Mouse (Mus musculus) thymus, adult 2 months (tissue): ENCODE data around the gene Gopc. TPM values are rescaled to one million over a fixed set of nuclear protein-coding genes. Genes with fewer than 3 reads are reported as not detected.
"Not testable (repeated sequence)": the region's sequence is repeated elsewhere in the genome, so short reads cannot be mapped to it uniquely, and the experiment has no call there.

Experiments used
- DNase-seq: peaks from one replicate; pipeline ENCODE4 v3.0.0; 2021
- H3K27ac ChIP-seq: fragments of 200-500 bp; 2 replicates; pipeline ENCODE4 v1.5.1; 2012; ENCODE audit warnings: low read length, control low read depth; ENCODE audit not compliant: control insufficient read depth, insufficient read depth
- H3K27me3 ChIP-seq: fragments of 200-500 bp; 2 replicates; pipeline ENCODE4 v1.6.1; 2012; ENCODE audit warnings: mild to moderate bottlenecking, low read length, moderate library complexity, mixed read lengths; ENCODE audit not compliant: control insufficient read depth, insufficient read depth
- H3K36me3 ChIP-seq: fragments of 200-500 bp; 2 replicates; pipeline ENCODE4 v1.6.1; 2012; ENCODE audit warnings: mild to moderate bottlenecking, low read length, moderate library complexity; ENCODE audit not compliant: control insufficient read depth, insufficient read depth
- H3K4me1 ChIP-seq: fragments of 200-500 bp; replicated peaks from 2 replicates; pipeline ENCODE4 v1.6.1; 2012; ENCODE audit warnings: low read length; ENCODE audit not compliant: control insufficient read depth, insufficient read depth
- H3K4me3 ChIP-seq: fragments of 200-500 bp; 2 replicates; pipeline ENCODE4 v1.5.1; 2012; ENCODE audit warnings: mild to moderate bottlenecking, low read length, control low read depth, moderate library complexity; ENCODE audit not compliant: control insufficient read depth, insufficient read depth
- CTCF ChIP-seq: fragments of 200-500 bp; IDR thresholded peaks from 2 replicates; pipeline ENCODE4 v1.5.1; 2012; ENCODE audit warnings: mild to moderate bottlenecking, control low read depth, low read length, moderate library complexity, borderline replicate concordance; ENCODE audit not compliant: control insufficient read depth, poor library complexity, insufficient read depth; ENCODE audit errors: extremely low read depth
- POLR2A ChIP-seq: fragments of 200-500 bp; IDR thresholded peaks from 2 replicates; pipeline ENCODE4 v1.6.1; 2012; ENCODE audit warnings: mild to moderate bottlenecking, low read length, control low read depth, moderate library complexity; ENCODE audit not compliant: control insufficient read depth, poor library complexity, insufficient read depth; ENCODE audit errors: extremely low read depth
- WGBS: fragments of 180-500 bp; shearing (Covaris S2); methylation state at CpG from one replicate; pipeline ENCODE4 v1.1.7; 2018; 5-methylcytosine and 5-hydroxymethylcytosine counted together
- polyA plus RNA-seq: library from polyadenylated mRNA; depleted of rRNA; stranded (reverse); fragments of >200 nt; gene quantifications from 2 replicates; pipeline ENCODE4 v1.2.3, GENCODE M21; 2012

Gene Gopc
- polyA plus RNA-seq, 1 experiment: 4.7 TPM

GRCm38 (mm10) chr10:52304574-52304973, 77.3 kb downstream of the Gopc start:
- Histone ChIP-seq H3K27me3 (no peaks in the 10 kb centered on the region), H3K27ac (no peak overlapping the region), H3K36me3 (no peaks in the 10 kb centered on the region), H3K4me1 (no peaks in the 10 kb centered on the region), H3K4me3 (no peak overlapping the region)
- DNase-seq: no peak
- TF ChIP-seq CTCF: no peak
- TF ChIP-seq POLR2A: no peak
- 93% methylated on average over 7 of the region's 7 CpGs for WGBS

GRCm38 (mm10) chr10:52302271-52302670, 79.7 kb downstream of the Gopc start:
- Histone ChIP-seq H3K27ac (no peak overlapping the region), H3K36me3 (no peaks in the 10 kb centered on the region), H3K27me3 (no peaks in the 10 kb centered on the region), H3K4me1 (no peaks in the 10 kb centered on the region), H3K4me3 (no peak overlapping the region)
- TF ChIP-seq CTCF: no peak
- no peak for TF ChIP-seq POLR2A
- DNase-seq: no peak

- no peaks in the 10 kb centered on the region for H3K36me3 ChIP-seq
- no peaks in the 10 kb centered on the region for H3K4me1 ChIP-seq
- H3K4me3 ChIP-seq: no peak overlapping the region
- no peak for DNase-seq
- 88% methylated on average over 4 of the region's 4 CpGs for WGBS
- H3K27ac ChIP-seq: no peak overlapping the region
- TF ChIP-seq CTCF (no peak), POLR2A (no peak)
- no peaks in the 10 kb centered on the region for H3K27me3 ChIP-seq
Observed at GRCm38 (mm10) chr10:52301766-52302165, 80.2 kb downstream of the Gopc start.

GRCm38 (mm10) chr10:52298568-52298967, 83.4 kb downstream of the Gopc start:
- H3K27me3 ChIP-seq, H3K27ac ChIP-seq, H3K4me1 ChIP-seq, H3K36me3 ChIP-seq, H3K4me3 ChIP-seq, DNase-seq: not testable (repeated sequence)

- H3K27ac ChIP-seq: no peak overlapping the region
- no peak for DNase-seq
- no peak for TF ChIP-seq POLR2A
- TF ChIP-seq CTCF: no peak
- H3K36me3 ChIP-seq: no peaks in the 10 kb centered on the region
- no peaks in the 10 kb centered on the region for H3K4me1 ChIP-seq
- 94% methylated on average over 2 of the region's 2 CpGs for WGBS
- H3K4me3 ChIP-seq: no peak overlapping the region
- H3K27me3 ChIP-seq: no peaks in the 10 kb centered on the region
Observed at GRCm38 (mm10) chr10:52295934-52296333, 86.0 kb downstream of the Gopc start.

GRCm38 (mm10) chr10:52293921-52294577, 87.9 kb downstream of the Gopc start:
- Histone ChIP-seq H3K27me3 (no peaks in the 10 kb centered on the region), H3K27ac (no peak overlapping the region), H3K36me3 (no peaks in the 10 kb centered on the region), H3K4me3 (no peak overlapping the region), H3K4me1 (no peaks in the 10 kb centered on the region)
- DNase-seq: no peak
- WGBS: 70% methylated on average over 4 of the region's 4 CpGs
- no peak for TF ChIP-seq POLR2A
- TF ChIP-seq CTCF: no peak

GRCm38 (mm10) chr10:52292391-52292790, 89.5 kb downstream of the Gopc start:
- 60% methylated on average over 1 of the region's 1 CpGs for WGBS
- H3K27ac ChIP-seq, H3K27me3 ChIP-seq, H3K4me1 ChIP-seq, DNase-seq, H3K36me3 ChIP-seq, H3K4me3 ChIP-seq: not testable (repeated sequence)
